Mouse (Mus musculus) CH12.LX (cell line): ENCODE results near the gene Spata25.

Source experiments
- CHD2 ChIP-seq: IDR thresholded peaks from 2 replicates; pipeline ENCODE4 v1.6.1; 2011; ENCODE audit warnings: low read length, improper control_type of control experiment
- POLR2A ChIP-seq: IDR thresholded peaks from 2 replicates; pipeline ENCODE4 v1.6.1; 2011; ENCODE audit warnings: low read depth, mild to moderate bottlenecking, improper control_type of control experiment, low read length
- ZNF384 ChIP-seq: IDR thresholded peaks from 2 replicates; pipeline ENCODE4 v1.6.1; 2012; ENCODE audit warnings: low read depth, low read length, improper control_type of control experiment, inconsistent platforms

- TF ChIP-seq ZNF384 (no peak), POLR2A (no peak), CHD2 (no peak)
Observed at GRCm38 (mm10) chr2:164793772-164794171, 34.6 kb downstream of the Spata25 start.
